Mouse (Mus musculus) brain, embryonic 14.5 days (tissue): ENCODE results near the gene Taf1b.

Experiments
- CTCF ChIP-seq: fragments of 200-500 bp; IDR thresholded peaks from 2 replicates; pipeline ENCODE4 v1.5.1; 2012; ENCODE audit warnings: inconsistent platforms, mild to moderate bottlenecking, moderate library complexity, borderline replicate concordance; ENCODE audit not compliant: insufficient read depth, insufficient read length; ENCODE audit errors: extremely low read depth
- POLR2A ChIP-seq: fragments of 200-500 bp; IDR thresholded peaks from 2 replicates; pipeline ENCODE4 v1.6.1; 2012; ENCODE audit warnings: mild to moderate bottlenecking, inconsistent platforms, borderline replicate concordance; ENCODE audit not compliant: poor library complexity, insufficient read depth, insufficient read length, severe bottlenecking; ENCODE audit errors: extremely low read depth

DNA sequence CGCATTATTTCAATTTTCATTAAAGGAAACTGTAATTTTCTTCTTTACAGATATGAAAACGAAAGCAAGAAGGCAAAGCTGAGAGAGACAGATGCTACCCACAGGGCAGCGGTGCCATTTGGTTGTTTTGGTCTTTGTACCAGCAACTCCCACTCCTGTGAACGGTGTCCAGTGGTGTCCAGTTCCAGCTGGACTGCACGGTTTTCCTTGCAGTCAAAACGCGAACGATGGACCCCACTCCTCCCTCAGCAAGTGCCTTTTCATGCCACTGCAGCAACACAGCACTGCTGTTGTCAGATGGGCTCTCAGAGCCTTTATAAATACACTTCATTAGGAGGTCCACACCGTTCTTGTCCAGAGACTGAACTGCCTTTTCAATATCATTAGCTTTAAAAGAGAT lies 5.1 kb upstream of the Taf1b start:
- TF ChIP-seq CTCF, result no peak
- TF ChIP-seq POLR2A, result no peak
